Mouse (Mus musculus) forebrain, embryonic 15.5 days (tissue): ENCODE data around the gene Bag2. TPM values are rescaled to one million over a fixed set of nuclear protein-coding genes. Genes with fewer than 3 reads are reported as not detected.

ENCODE experiments used
- ATAC-seq: fragments of 200-750 bp; cut with Nextera tagmentation; replicated peaks from 2 replicates; pipeline ENCODE4 v1.8.0; 2017; ENCODE audit warnings: mild to moderate bottlenecking, moderate TSS enrichment, moderate library complexity
- H3K27ac ChIP-seq: fragments of 300-500 bp; sonication (generic); replicated peaks from 2 replicates; pipeline ENCODE4 v1.5.1; 2015; ENCODE audit warnings: mild to moderate bottlenecking, inconsistent platforms
- H3K27me3 ChIP-seq: fragments of 300-500 bp; sonication (generic); 2 replicates; pipeline ENCODE4 v1.6.1; 2015; ENCODE audit warnings: inconsistent platforms
- H3K36me3 ChIP-seq: fragments of 300-500 bp; sonication (generic); 2 replicates; pipeline ENCODE4 v1.6.1; 2015; ENCODE audit warnings: mild to moderate bottlenecking, inconsistent platforms
- H3K4me1 ChIP-seq: fragments of 300-500 bp; sonication (generic); 2 replicates; pipeline ENCODE4 v1.6.1; 2015; ENCODE audit warnings: inconsistent platforms
- H3K4me2 ChIP-seq: fragments of 300-500 bp; sonication (generic); replicated peaks from 2 replicates; pipeline ENCODE4 v1.6.1; 2015; ENCODE audit warnings: mild to moderate bottlenecking, inconsistent platforms
- H3K4me3 ChIP-seq: fragments of 300-500 bp; sonication (generic); 2 replicates; pipeline ENCODE4 v1.5.1; 2015; ENCODE audit warnings: mild to moderate bottlenecking, inconsistent platforms
- H3K9ac ChIP-seq: fragments of 300-500 bp; sonication (generic); replicated peaks from 2 replicates; pipeline ENCODE4 v1.6.1; 2015; ENCODE audit warnings: mild to moderate bottlenecking, inconsistent platforms
- H3K9me3 ChIP-seq: fragments of 300-500 bp; sonication (generic); 2 replicates; pipeline ENCODE4 v1.6.1; 2016; ENCODE audit warnings: inconsistent platforms
- WGBS: fragments of 180-500 bp; shearing (Covaris S2); methylation state at CpG from one replicate; pipeline ENCODE4 v1.1.7; 2015; ENCODE audit warnings: mixed read lengths; 5-methylcytosine and 5-hydroxymethylcytosine counted together
- polyA plus RNA-seq: library from polyadenylated mRNA; unstranded; fragments of >200 nt; fragmentation: Nextera tagmentation; extraction: Ambion mirVana; gene quantifications from 2 replicates; pipeline ENCODE4 v1.2.1, GENCODE M21; 2015

Gene Bag2
- polyA plus RNA-seq, 1 experiment from 2014 or later: 23.7 TPM

GRCm38 (mm10) chr1:33717636-33718035 lies 40.0 kb downstream of the Bag2 start:
- H3K27ac ChIP-seq: no peak overlapping the region
- no peak overlapping the region for H3K4me2 ChIP-seq
- H3K9ac ChIP-seq: no peak overlapping the region
- H3K9me3 ChIP-seq: no peaks in the 10 kb centered on the region
- no peaks in the 10 kb centered on the region for H3K27me3 ChIP-seq
- H3K36me3 ChIP-seq: peaks cover 8% of the 10 kb centered on the region; the same call in 1 of the 2 replicates
- 100% methylated on average over 1 of the region's 1 CpGs for WGBS
- H3K4me3 ChIP-seq: no peak overlapping the region
- peaks cover 29% of the 10 kb centered on the region for H3K4me1 ChIP-seq
- no peak for ATAC-seq

- no peaks in the 10 kb centered on the region for H3K9me3 ChIP-seq
- H3K4me2 ChIP-seq: no peak overlapping the region
- H3K9ac ChIP-seq: no peak overlapping the region
- no peaks in the 10 kb centered on the region for H3K27me3 ChIP-seq
- 9% methylated on average over 10 of the region's 10 CpGs for WGBS
- H3K27ac ChIP-seq: no peak overlapping the region
- H3K4me1 ChIP-seq: peaks cover 11% of the 10 kb centered on the region
- H3K36me3 ChIP-seq: no peaks in the 10 kb centered on the region
- H3K4me3 ChIP-seq: no peak overlapping the region
- peak; percentile 35; the same call in 1 of the 2 replicates for ATAC-seq
These were observed 42.8 kb downstream of the Bag2 start for GRCm38 (mm10) chr1:33714796-33715195.

GRCm38 (mm10) chr1:33712026-33712425 lies 45.6 kb downstream of the Bag2 start:
- WGBS: 90% methylated on average over 5 of the region's 5 CpGs

GRCm38 (mm10) chr1:33709615-33710014 lies 48.0 kb downstream of the Bag2 start:
- peaks cover under 1% of the 10 kb centered on the region; the same call in 1 of the 2 replicates for H3K4me1 ChIP-seq
- H3K9me3 ChIP-seq: no peaks in the 10 kb centered on the region
- no peaks in the 10 kb centered on the region for H3K27me3 ChIP-seq
- H3K36me3 ChIP-seq: no peaks in the 10 kb centered on the region
- no peak overlapping the region for H3K27ac ChIP-seq
- no peak overlapping the region for H3K4me2 ChIP-seq
- no peak overlapping the region for H3K4me3 ChIP-seq
- H3K9ac ChIP-seq: no peak overlapping the region
- ATAC-seq: no peak
- WGBS: 72% methylated on average over 2 of the region's 2 CpGs

More at GRCm38 (mm10) chr1:33712026-33712425, 45.6 kb downstream of the Bag2 start:
- no peaks in the 10 kb centered on the region for H3K27me3 ChIP-seq
- peaks cover 6% of the 10 kb centered on the region for H3K4me1 ChIP-seq
- no peak overlapping the region for H3K4me3 ChIP-seq
- H3K4me2 ChIP-seq: no peak overlapping the region
- no peaks in the 10 kb centered on the region for H3K9me3 ChIP-seq
- no peaks in the 10 kb centered on the region for H3K36me3 ChIP-seq
- H3K9ac ChIP-seq: no peak overlapping the region
- ATAC-seq: no peak
- no peak overlapping the region for H3K27ac ChIP-seq

GRCm38 (mm10) chr1:33701244-33701643 lies 56.4 kb downstream of the Bag2 start:
- Histone ChIP-seq H3K36me3 (no peaks in the 10 kb centered on the region), H3K9me3 (no peaks in the 10 kb centered on the region), H3K4me1 (peaks cover 6% of the 10 kb centered on the region; the same call in 1 of the 2 replicates), H3K9ac (no peak overlapping the region), H3K27ac (peak overlapping the region; percentile 21; the same call in 1 of the 2 replicates), H3K27me3 (no peaks in the 10 kb centered on the region), H3K4me3 (no peak overlapping the region), H3K4me2 (no peak overlapping the region)
- WGBS: 54% methylated on average over 3 of the region's 3 CpGs
- ATAC-seq: no peak

- Histone ChIP-seq H3K27me3 (no peaks in the 10 kb centered on the region), H3K9ac (no peak overlapping the region), H3K36me3 (no peaks in the 10 kb centered on the region), H3K4me1 (0 out of 2 replicates have a peak, but pooled peaks cover 3% of the 10 kb centered on the region), H3K27ac (no peak overlapping the region), H3K4me2 (no peak overlapping the region), H3K9me3 (no peaks in the 10 kb centered on the region), H3K4me3 (no peak overlapping the region)
- 86% methylated on average over 2 of the region's 2 CpGs for WGBS
- no peak for ATAC-seq
These were observed 61.6 kb downstream of the Bag2 start for GRCm38 (mm10) chr1:33696016-33696415.

Other genes with a start within 250 kb of the Bag2 start
- 33.5 and 35.0 TPM in 2 replicates for gene Prim2, start 88.0 kb downstream of the Bag2 start, polyA plus RNA-seq
- 35.3 and 36.3 TPM in 2 replicates for gene Rab23, start 37.9 kb downstream of the Bag2 start, polyA plus RNA-seq
- 44.4 and 47.0 TPM in 2 replicates for gene Zfp451, start 56.8 kb upstream of the Bag2 start, polyA plus RNA-seq
- 42.8 and 47.1 TPM in 2 replicates for gene Bend6, start 150.0 kb upstream of the Bag2 start, polyA plus RNA-seq
- 34.8 and 35.2 TPM in 2 replicates for gene Dst, start 150.4 kb upstream of the Bag2 start, polyA plus RNA-seq